Mouse (Mus musculus) limb, embryonic 11.5 days (tissue): ENCODE measurements around the gene Arhgap6. TPM values are rescaled to one million over a fixed set of nuclear protein-coding genes. Genes with fewer than 3 reads are reported as not detected.
A peak's percentile ranks its signal among the peaks of the same experiment; 100 is the strongest.

ENCODE experiments used
- ATAC-seq: fragments of 200-750 bp; cut with Nextera tagmentation; 2 replicates; pipeline ENCODE4 v1.8.0; 2017; ENCODE audit warnings: low read depth; ENCODE audit not compliant: insufficient number of reproducible peaks, low FRiP score, low TSS enrichment
- DNase-seq: peaks from one replicate; pipeline ENCODE4 v3.0.0-alpha.2; 2015; ENCODE audit warnings: low spot score
- H3K27ac ChIP-seq: fragments of 300-500 bp; sonication (generic); replicated peaks from 2 replicates; pipeline ENCODE4 v1.5.1; 2014; ENCODE audit warnings: low read depth, mild to moderate bottlenecking, low read length
- H3K27me3 ChIP-seq: fragments of 300-500 bp; sonication (generic); 2 replicates; pipeline ENCODE4 v1.6.1; 2014; ENCODE audit warnings: mild to moderate bottlenecking, low read length, mixed read lengths; ENCODE audit not compliant: control insufficient read depth, insufficient read depth
- H3K36me3 ChIP-seq: fragments of 300-500 bp; sonication (generic); 2 replicates; pipeline ENCODE4 v1.6.1; 2014; ENCODE audit warnings: mild to moderate bottlenecking, low read length, moderate library complexity, mixed read lengths; ENCODE audit not compliant: control insufficient read depth, insufficient read depth
- H3K4me1 ChIP-seq: fragments of 300-500 bp; sonication (generic); 2 replicates; pipeline ENCODE4 v1.6.1; 2014; ENCODE audit warnings: low read length, mixed read lengths; ENCODE audit not compliant: control insufficient read depth, insufficient read depth
- H3K4me2 ChIP-seq: fragments of 300-500 bp; sonication (generic); 2 replicates; pipeline ENCODE4 v1.6.1; 2014; ENCODE audit warnings: low read depth, mild to moderate bottlenecking, moderate library complexity; ENCODE audit not compliant: severe bottlenecking
- H3K4me3 ChIP-seq: fragments of 300-500 bp; sonication (generic); 2 replicates; pipeline ENCODE4 v1.5.1; 2014; ENCODE audit warnings: low read depth, low read length
- H3K9ac ChIP-seq: fragments of 300-500 bp; sonication (generic); 2 replicates; pipeline ENCODE4 v1.6.1; 2014; ENCODE audit warnings: mild to moderate bottlenecking, low read length
- H3K9me3 ChIP-seq: fragments of 300-500 bp; sonication (generic); 2 replicates; pipeline ENCODE4 v1.6.1; 2016; ENCODE audit warnings: low read length; ENCODE audit not compliant: control insufficient read depth
- WGBS: fragments of 180-500 bp; shearing (Covaris S2); extraction: QIAGEN DNeasy Blood & Tissue Kit; methylation state at CpG from one replicate; pipeline ENCODE4 v1.1.7; 2014; 5-methylcytosine and 5-hydroxymethylcytosine counted together
- polyA plus RNA-seq: library from polyadenylated mRNA; unstranded; fragments of >200 nt; fragmentation: Nextera tagmentation; extraction: Ambion mirVana; gene quantifications from 2 replicates; pipeline ENCODE4 v1.2.1, GENCODE M21; 2014

Arhgap6 gene
- polyA plus RNA-seq, 1 experiment from 2014 or later = 1.4 TPM

GRCm38 (mm10) chrX:168848062-168848461 is 53.2 kb downstream of the Arhgap6 start:
- Histone ChIP-seq H3K27me3 (0 out of 2 replicates have a peak, but pooled peaks cover 3% of the 10 kb centered on the region), H3K4me3 (no peak overlapping the region), H3K9ac (no peak overlapping the region), H3K9me3 (no peaks in the 10 kb centered on the region), H3K36me3 (no peaks in the 10 kb centered on the region), H3K4me1 (no peaks in the 10 kb centered on the region), H3K4me2 (no peak overlapping the region), H3K27ac (no peak overlapping the region)
- DNase-seq (no peak), ATAC-seq (no peak)

- no peak overlapping the region for H3K4me3 ChIP-seq
- H3K4me1 ChIP-seq = no peaks in the 10 kb centered on the region
- H3K27ac ChIP-seq = no peak overlapping the region
- no peak overlapping the region for H3K4me2 ChIP-seq
- WGBS = 44% methylated on average over 1 of the region's 1 CpGs
- no peaks in the 10 kb centered on the region for H3K27me3 ChIP-seq
- ATAC-seq = no peak
- H3K36me3 ChIP-seq = no peaks in the 10 kb centered on the region
- no peaks in the 10 kb centered on the region for H3K9me3 ChIP-seq
- no peak for DNase-seq
- no peak overlapping the region for H3K9ac ChIP-seq
Observed at GRCm38 (mm10) chrX:168874688-168875087, 79.8 kb downstream of the Arhgap6 start.

- no peak overlapping the region for H3K4me2 ChIP-seq
- no peaks in the 10 kb centered on the region for H3K4me1 ChIP-seq
- no peak for DNase-seq
- H3K4me3 ChIP-seq = no peak overlapping the region
- no peak overlapping the region for H3K9ac ChIP-seq
- H3K27me3 ChIP-seq = no peaks in the 10 kb centered on the region
- H3K9me3 ChIP-seq = no peaks in the 10 kb centered on the region
- H3K27ac ChIP-seq = no peak overlapping the region
- H3K36me3 ChIP-seq = no peaks in the 10 kb centered on the region
- ATAC-seq = no peak
- WGBS = 83% methylated on average over 2 of the region's 2 CpGs
Observed at GRCm38 (mm10) chrX:168903557-168903956, 108.7 kb downstream of the Arhgap6 start.

- Histone ChIP-seq H3K4me1 (no peaks in the 10 kb centered on the region), H3K9ac (no peak overlapping the region), H3K27ac (no peak overlapping the region), H3K27me3 (no peaks in the 10 kb centered on the region), H3K4me2 (no peak overlapping the region), H3K9me3 (no peaks in the 10 kb centered on the region), H3K36me3 (no peaks in the 10 kb centered on the region), H3K4me3 (no peak overlapping the region)
- DNase-seq (no peak), ATAC-seq (no peak)
- WGBS = 63% methylated on average over 3 of the region's 3 CpGs
Observed at GRCm38 (mm10) chrX:168904086-168904485, 109.2 kb downstream of the Arhgap6 start.

- no peaks in the 10 kb centered on the region for H3K4me1 ChIP-seq
- WGBS = 51% methylated on average over 2 of the region's 2 CpGs
- H3K4me3 ChIP-seq = no peak overlapping the region
- no peak overlapping the region for H3K4me2 ChIP-seq
- no peaks in the 10 kb centered on the region for H3K9me3 ChIP-seq
- ATAC-seq (no peak), DNase-seq (no peak)
- no peaks in the 10 kb centered on the region for H3K36me3 ChIP-seq
- H3K27ac ChIP-seq = no peak overlapping the region
- H3K9ac ChIP-seq = no peak overlapping the region
- H3K27me3 ChIP-seq = 0 out of 2 replicates have a peak, but pooled peaks cover 2% of the 10 kb centered on the region
Observed at GRCm38 (mm10) chrX:168907586-168907985, 112.7 kb downstream of the Arhgap6 start.

GRCm38 (mm10) chrX:168913519-168913918 is 118.6 kb downstream of the Arhgap6 start:
- H3K4me1 ChIP-seq = no peaks in the 10 kb centered on the region
- H3K4me3 ChIP-seq = no peak overlapping the region
- H3K27ac ChIP-seq = no peak overlapping the region
- H3K9me3 ChIP-seq = no peaks in the 10 kb centered on the region
- DNase-seq = no peak
- H3K27me3 ChIP-seq = 0 out of 2 replicates have a peak, but pooled peaks cover 2% of the 10 kb centered on the region
- ATAC-seq = no peak
- no peaks in the 10 kb centered on the region for H3K36me3 ChIP-seq
- H3K4me2 ChIP-seq = no peak overlapping the region
- H3K9ac ChIP-seq = no peak overlapping the region

GRCm38 (mm10) chrX:168920942-168921341 is 126.0 kb downstream of the Arhgap6 start:
- no peak overlapping the region for H3K9ac ChIP-seq
- DNase-seq (no peak), ATAC-seq (no peak)
- no peak overlapping the region for H3K4me2 ChIP-seq
- no peaks in the 10 kb centered on the region for H3K27me3 ChIP-seq
- no peaks in the 10 kb centered on the region for H3K4me1 ChIP-seq
- no peaks in the 10 kb centered on the region for H3K36me3 ChIP-seq
- 75% methylated on average over 2 of the region's 2 CpGs for WGBS
- no peak overlapping the region for H3K27ac ChIP-seq
- H3K9me3 ChIP-seq = no peaks in the 10 kb centered on the region
- no peak overlapping the region for H3K4me3 ChIP-seq

GRCm38 (mm10) chrX:168932420-168932819 is 137.5 kb downstream of the Arhgap6 start:
- Histone ChIP-seq H3K27ac (no peak overlapping the region), H3K4me3 (no peak overlapping the region), H3K9ac (no peak overlapping the region), H3K4me2 (no peak overlapping the region), H3K4me1 (no peaks in the 10 kb centered on the region), H3K9me3 (no peaks in the 10 kb centered on the region), H3K36me3 (no peaks in the 10 kb centered on the region), H3K27me3 (no peaks in the 10 kb centered on the region)
- DNase-seq = no peak
- no peak for ATAC-seq
- WGBS = 81% methylated on average over 1 of the region's 1 CpGs

- Histone ChIP-seq H3K9me3 (no peaks in the 10 kb centered on the region), H3K9ac (no peak overlapping the region), H3K4me2 (no peak overlapping the region), H3K36me3 (no peaks in the 10 kb centered on the region), H3K27ac (no peak overlapping the region), H3K27me3 (no peaks in the 10 kb centered on the region), H3K4me1 (no peaks in the 10 kb centered on the region), H3K4me3 (no peak overlapping the region)
- no peak for ATAC-seq
- WGBS = 9% methylated on average over 3 of the region's 3 CpGs
- peak; percentile 23 for DNase-seq
Observed at GRCm38 (mm10) chrX:168935447-168935846, 140.5 kb downstream of the Arhgap6 start.
